Mouse (Mus musculus): ENCODE data around the gene Tcf3. TPM values are rescaled to one million over a fixed set of nuclear protein-coding genes. Genes with fewer than 3 reads are reported as not detected.
A peak's percentile ranks its signal among the peaks of the same experiment; 100 is the strongest.

The Tcf3 gene
- polyA plus RNA-seq, 1 experiment from 2014 or later = 34.5 TPM

DNA sequence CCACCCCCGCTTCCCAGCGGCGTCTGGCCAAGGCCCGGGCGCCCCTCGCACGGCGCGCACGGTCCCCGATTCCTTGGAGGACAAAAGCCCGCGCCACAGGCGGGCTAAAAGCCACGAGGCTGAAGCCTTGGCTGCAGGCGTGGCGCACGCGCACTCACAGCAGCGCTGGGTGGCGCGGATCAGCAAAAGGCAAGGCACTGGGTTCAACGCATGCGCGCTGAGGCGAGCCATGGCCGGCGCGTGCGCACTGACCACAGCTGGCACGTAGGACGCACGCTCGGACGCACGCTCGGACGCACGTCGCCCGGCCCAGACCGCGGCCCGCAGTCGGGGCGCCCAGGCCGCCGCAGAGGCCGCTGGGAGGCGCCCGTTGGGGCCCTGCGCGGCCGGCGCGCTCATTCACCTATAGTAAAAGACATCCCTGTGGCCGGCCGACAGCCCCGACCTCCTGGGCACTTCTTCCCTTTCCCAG lies 34.7 kb downstream of the Tcf3 start:
- TF ChIP-seq CTCF (IDR thresholded peaks at IDR 0.05; ENCODE audit: low read depth) = peak; percentile 40
- Histone ChIP-seq H3K9ac (ENCODE audit: low read depth, low read length) (peak overlapping the region; percentile 84), H3K4me1 (replicated peaks; ENCODE audit: control insufficient read depth, insufficient read depth, low read length) (peaks cover 6% of the 10 kb centered on the region), H3K4me2 (replicated peaks; ENCODE audit: low read depth) (peak overlapping the region; percentile 82), H3K27ac (ENCODE audit: low read depth, low read length) (peak overlapping the region; percentile 98), H3K36me3 (ENCODE audit: control insufficient read depth, insufficient read depth) (peaks cover 43% of the 10 kb centered on the region), H3K9me3 (ENCODE audit: control insufficient read depth) (no peaks in the 10 kb centered on the region), H3K27me3 (replicated peaks; ENCODE audit: control insufficient read depth, insufficient read depth, low read length) (no peaks in the 10 kb centered on the region), H3K4me3 (ENCODE audit: low read depth, low read length) (peak overlapping the region; percentile 76)
- WGBS = under 1% methylated on average over 39 of the region's 59 CpGs
- peak; percentile 85 for ATAC-seq

DNA sequence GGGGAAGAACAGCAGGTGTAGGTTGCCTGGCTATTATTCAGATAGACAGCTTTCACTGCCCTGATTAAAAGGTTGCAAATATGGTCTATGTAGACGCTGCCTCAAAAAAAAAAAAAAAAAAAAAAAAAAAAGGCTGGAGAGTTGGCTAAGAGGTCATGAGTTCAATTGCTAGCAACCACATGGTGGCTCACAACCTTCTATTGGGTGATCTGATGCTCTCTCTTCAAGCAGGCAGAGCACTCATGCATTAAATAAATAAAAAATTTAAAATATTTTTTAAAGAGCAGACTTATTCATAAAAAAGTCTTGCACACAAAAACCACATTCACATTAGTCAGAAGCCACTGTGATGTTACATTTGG lies 35.3 kb downstream of the Tcf3 start:
- peaks cover 43% of the 10 kb centered on the region for H3K36me3 ChIP-seq (ENCODE audit: control insufficient read depth, insufficient read depth)
- H3K4me1 ChIP-seq (replicated peaks; ENCODE audit: control insufficient read depth, insufficient read depth, low read length) = peaks cover 6% of the 10 kb centered on the region
- peak overlapping the region; percentile 76 for H3K4me3 ChIP-seq (ENCODE audit: low read depth, low read length)
- TF ChIP-seq CTCF (IDR thresholded peaks at IDR 0.05; ENCODE audit: low read depth) = no peak
- H3K27ac ChIP-seq (ENCODE audit: low read depth, low read length) = peak overlapping the region; percentile 98
- H3K27me3 ChIP-seq (replicated peaks; ENCODE audit: control insufficient read depth, insufficient read depth, low read length) = no peaks in the 10 kb centered on the region
- peak overlapping the region; percentile 84 for H3K9ac ChIP-seq (ENCODE audit: low read depth, low read length)
- 0% methylated on average over 1 of the region's 1 CpGs for WGBS
- no peaks in the 10 kb centered on the region for H3K9me3 ChIP-seq (ENCODE audit: control insufficient read depth)
- no peak for ATAC-seq
- peak overlapping the region; percentile 82 for H3K4me2 ChIP-seq (replicated peaks; ENCODE audit: low read depth)

GRCm38 (mm10) chr10:80397524-80398173 lies 35.8 kb downstream of the Tcf3 start:
- Histone ChIP-seq H3K9me3 (ENCODE audit: control insufficient read depth) (no peaks in the 10 kb centered on the region), H3K36me3 (ENCODE audit: control insufficient read depth, insufficient read depth) (peaks cover 43% of the 10 kb centered on the region), H3K27me3 (replicated peaks; ENCODE audit: control insufficient read depth, insufficient read depth, low read length) (no peaks in the 10 kb centered on the region), H3K9ac (ENCODE audit: low read depth, low read length) (no peak overlapping the region), H3K27ac (ENCODE audit: low read depth, low read length) (no peak overlapping the region), H3K4me2 (replicated peaks; ENCODE audit: low read depth) (peak overlapping the region; percentile 82), H3K4me3 (ENCODE audit: low read depth, low read length) (peak overlapping the region; percentile 76; the same call in 1 of the 2 replicates), H3K4me1 (replicated peaks; ENCODE audit: control insufficient read depth, insufficient read depth, low read length) (peaks cover 6% of the 10 kb centered on the region)
- no peak for ATAC-seq
- 29% methylated on average over 8 of the region's 8 CpGs for WGBS
- TF ChIP-seq CTCF (IDR thresholded peaks at IDR 0.05; ENCODE audit: low read depth) = no peak

GRCm38 (mm10) chr10:80396822-80397523 lies 36.5 kb downstream of the Tcf3 start:
- Histone ChIP-seq H3K4me1 (replicated peaks; ENCODE audit: control insufficient read depth, insufficient read depth, low read length) (peaks cover 6% of the 10 kb centered on the region), H3K36me3 (ENCODE audit: control insufficient read depth, insufficient read depth) (peaks cover 44% of the 10 kb centered on the region), H3K27ac (ENCODE audit: low read depth, low read length) (no peak overlapping the region), H3K4me2 (replicated peaks; ENCODE audit: low read depth) (peak overlapping the region; percentile 82; the same call in 1 of the 2 replicates), H3K27me3 (replicated peaks; ENCODE audit: control insufficient read depth, insufficient read depth, low read length) (no peaks in the 10 kb centered on the region), H3K9ac (ENCODE audit: low read depth, low read length) (no peak overlapping the region), H3K4me3 (ENCODE audit: low read depth, low read length) (no peak overlapping the region), H3K9me3 (ENCODE audit: control insufficient read depth) (no peaks in the 10 kb centered on the region)
- no peak for ATAC-seq
- WGBS = 76% methylated on average over 11 of the region's 11 CpGs
- TF ChIP-seq CTCF (IDR thresholded peaks at IDR 0.05; ENCODE audit: low read depth) = no peak

DNA sequence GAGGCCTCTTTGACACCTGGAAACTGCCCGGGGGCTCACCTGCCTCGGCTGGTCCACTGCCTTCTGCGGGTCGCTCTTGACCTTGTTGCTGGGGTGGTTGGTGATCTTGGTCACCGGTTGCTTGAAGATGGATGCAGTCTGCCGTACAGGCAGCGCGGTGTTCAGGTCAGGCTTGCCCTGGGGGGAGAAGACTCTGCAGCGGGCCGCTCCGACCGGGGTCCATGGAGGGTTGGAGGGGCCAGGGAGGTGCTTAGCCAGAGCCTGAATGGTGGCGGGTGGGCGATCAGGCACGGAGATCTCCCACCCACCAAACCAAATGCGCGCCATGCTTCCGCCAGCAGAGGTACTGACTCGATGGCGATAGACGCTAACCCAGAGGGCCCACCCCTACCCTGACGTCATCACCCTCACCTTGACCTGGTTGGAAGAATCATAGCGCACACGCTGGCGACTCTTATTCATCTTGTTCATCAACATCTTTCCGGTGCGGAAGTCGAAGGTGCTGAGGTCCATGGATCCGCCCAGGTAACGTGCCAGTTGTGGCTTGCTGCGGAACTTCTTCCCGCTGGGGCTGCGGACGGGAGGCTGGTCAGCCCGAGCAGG lies 38.3 kb downstream of the Tcf3 start:
- Histone ChIP-seq H3K9ac (ENCODE audit: low read depth, low read length) (no peak overlapping the region), H3K4me1 (replicated peaks; ENCODE audit: control insufficient read depth, insufficient read depth, low read length) (peaks cover 6% of the 10 kb centered on the region), H3K36me3 (ENCODE audit: control insufficient read depth, insufficient read depth) (peaks cover 34% of the 10 kb centered on the region), H3K27ac (ENCODE audit: low read depth, low read length) (no peak overlapping the region), H3K27me3 (replicated peaks; ENCODE audit: control insufficient read depth, insufficient read depth, low read length) (no peaks in the 10 kb centered on the region), H3K4me3 (ENCODE audit: low read depth, low read length) (no peak overlapping the region), H3K4me2 (replicated peaks; ENCODE audit: low read depth) (no peak overlapping the region), H3K9me3 (ENCODE audit: control insufficient read depth) (no peaks in the 10 kb centered on the region)
- 95% methylated on average over 35 of the region's 35 CpGs for WGBS
- no peak for TF ChIP-seq CTCF (IDR thresholded peaks at IDR 0.05; ENCODE audit: low read depth)
- no peak for ATAC-seq

- H3K27ac ChIP-seq (ENCODE audit: low read depth, low read length) = peak overlapping the region; percentile 75
- TF ChIP-seq CTCF (IDR thresholded peaks at IDR 0.05; ENCODE audit: low read depth) = peak; percentile 68
- no peak overlapping the region for H3K4me2 ChIP-seq (replicated peaks; ENCODE audit: low read depth)
- no peaks in the 10 kb centered on the region for H3K9me3 ChIP-seq (ENCODE audit: control insufficient read depth)
- peaks cover 7% of the 10 kb centered on the region; the same call in 1 of the 2 replicates for H3K4me1 ChIP-seq (replicated peaks; ENCODE audit: control insufficient read depth, insufficient read depth, low read length)
- H3K36me3 ChIP-seq (ENCODE audit: control insufficient read depth, insufficient read depth) = peaks cover 34% of the 10 kb centered on the region
- peak; percentile 35 for ATAC-seq
- WGBS = 58% methylated on average over 5 of the region's 5 CpGs
- H3K9ac ChIP-seq (ENCODE audit: low read depth, low read length) = 0 out of 2 replicates have a peak overlapping the region, but pooled peaks have one; percentile 7
- H3K4me3 ChIP-seq (ENCODE audit: low read depth, low read length) = no peak overlapping the region
- no peaks in the 10 kb centered on the region for H3K27me3 ChIP-seq (replicated peaks; ENCODE audit: control insufficient read depth, insufficient read depth, low read length)
These were observed 40.8 kb downstream of the Tcf3 start for GRCm38 (mm10) chr10:80392687-80393086.

Data from intestine, postnatal 0 days (tissue).